ENCODE assay signal across 8 mouse cellular contexts in the genomic region with DNA sequence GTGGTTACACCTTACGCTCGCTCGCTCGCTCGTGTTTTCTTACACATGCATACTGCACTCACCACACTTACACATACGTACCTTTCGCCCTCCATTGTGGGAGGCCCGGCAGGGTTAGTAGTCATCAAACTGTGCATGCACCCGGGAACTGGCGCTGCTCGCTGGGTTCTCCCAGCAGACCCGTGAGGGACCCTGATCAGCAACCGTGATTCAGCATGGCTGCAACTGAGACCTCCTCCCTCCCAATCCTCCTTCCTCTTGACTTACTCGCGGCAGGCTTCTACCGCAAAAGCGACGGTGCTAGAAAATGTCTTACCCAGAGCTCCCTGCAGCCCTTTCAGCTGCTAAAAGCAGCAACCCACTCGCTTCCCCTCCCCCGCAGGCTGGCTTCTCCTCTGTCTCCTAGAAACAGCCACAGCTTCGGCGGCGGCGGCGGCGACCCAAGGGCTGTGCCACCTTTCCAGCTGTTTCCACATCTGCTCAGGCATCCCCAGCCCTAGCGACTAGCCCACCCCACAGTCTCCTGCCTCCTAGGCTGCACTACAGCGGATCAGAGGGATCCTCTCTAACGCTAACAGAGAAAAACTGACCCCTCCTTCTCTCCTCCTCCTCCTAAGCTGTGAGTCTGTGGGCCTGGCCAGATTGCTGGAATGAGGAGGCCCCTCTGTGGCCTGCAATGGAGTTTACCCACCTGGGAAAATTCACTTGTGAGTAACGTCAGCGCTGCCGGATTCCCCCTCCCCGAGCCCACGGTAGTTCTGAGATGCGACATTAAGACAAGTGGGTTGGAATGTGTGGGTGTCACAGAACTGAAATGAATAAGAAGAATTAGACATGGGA. TPM values are rescaled to one million over a fixed set of nuclear protein-coding genes. Genes with fewer than 3 reads are reported as not detected.
A peak's percentile ranks its signal among the peaks of the same experiment; 100 is the strongest.
DNase-seq lines count a peak whose midpoint lies in the region; ATAC-seq and TF ChIP-seq lines count a peak whose summit lies in the region.

A gene (minus strand): TSS at position 532 of the 840 bp plus-strand sequence.

- H3K4me1 ChIP-seq in erythroblast, embryonic 14.5 days (ENCODE audit: control insufficient read depth) = no peaks in the 10 kb centered on the region
- H3K4me1 ChIP-seq in embryonic facial prominence, embryonic 11.5 days (ENCODE audit: control insufficient read depth, insufficient read depth, low read length) = no peaks in the 10 kb centered on the region; the same call in 1 of the 2 replicates
- peaks cover 41% of the 10 kb centered on the region for H3K4me1 ChIP-seq in heart, embryonic 13.5 days
- H3K4me1 ChIP-seq in kidney, postnatal 0 days (replicated peaks; ENCODE audit: insufficient read depth, low read length) = peaks cover 13% of the 10 kb centered on the region; the same call in 1 of the 2 replicates
- peaks cover 5% of the 10 kb centered on the region; the same call in 1 of the 2 replicates for H3K4me1 ChIP-seq in liver, embryonic 11.5 days (replicated peaks; ENCODE audit: control insufficient read depth, insufficient read depth, low read length)

- ATAC-seq in erythroblast, adult 5-6 weeks (replicated peaks; ENCODE audit: low FRiP score, poor library complexity, severe bottlenecking) = no peak
- ATAC-seq in embryonic facial prominence, embryonic 11.5 days (replicated peaks; ENCODE audit: insufficient number of reproducible peaks, low FRiP score, low TSS enrichment, low read depth) = peak; percentile 83
- ATAC-seq in heart, embryonic 13.5 days (ENCODE audit: extremely low read depth, insufficient number of reproducible peaks, low FRiP score, low TSS enrichment) = peak; percentile 27; the same call in 1 of the 2 replicates
- peak; percentile 74 for ATAC-seq in kidney, postnatal 0 days (replicated peaks; ENCODE audit: low FRiP score, low read depth)
- peak; percentile 41; the same call in 1 of the 2 replicates for ATAC-seq in liver, embryonic 11.5 days (replicated peaks; ENCODE audit: low FRiP score)
- ATAC-seq in monocyte, adult 5-6 weeks (replicated peaks; ENCODE audit: insufficient number of reproducible peaks, low FRiP score, low TSS enrichment, poor library complexity, severe bottlenecking) = peak; percentile 28; the same call in 1 of the 2 replicates

- H3K27me3 ChIP-seq in erythroblast, embryonic 14.5 days (ENCODE audit: control insufficient read depth) = peaks cover 54% of the 10 kb centered on the region
- H3K27me3 ChIP-seq in embryonic facial prominence, embryonic 11.5 days (ENCODE audit: control insufficient read depth, insufficient read depth, low read length) = no peaks in the 10 kb centered on the region
- H3K27me3 ChIP-seq in heart, embryonic 13.5 days (replicated peaks) = 0 out of 2 replicates have a peak, but pooled peaks cover 4% of the 10 kb centered on the region
- H3K27me3 ChIP-seq in kidney, postnatal 0 days (ENCODE audit: insufficient read depth, low read length) = no peaks in the 10 kb centered on the region
- H3K27me3 ChIP-seq in liver, embryonic 11.5 days (replicated peaks; ENCODE audit: control insufficient read depth, insufficient read depth, low read length) = peaks cover 9% of the 10 kb centered on the region

- H3K27ac ChIP-seq in embryonic facial prominence, embryonic 11.5 days (replicated peaks; ENCODE audit: low read depth, low read length) = 0 out of 2 replicates have a peak within 1 kb of the TSS, but pooled peaks have one; percentile 23
- peak within 1 kb of the TSS; percentile 81 for H3K27ac ChIP-seq in heart, embryonic 13.5 days (replicated peaks)
- H3K27ac ChIP-seq in kidney, postnatal 0 days = peak within 1 kb of the TSS; percentile 69
- H3K27ac ChIP-seq in liver, embryonic 11.5 days (ENCODE audit: low read depth, low read length) = no peak within 1 kb of the TSS

- TF ChIP-seq CTCF in kidney, postnatal 0 days (IDR thresholded peaks at IDR 0.05; ENCODE audit: low read depth) = peak; percentile 61

- H3K9ac ChIP-seq in embryonic facial prominence, embryonic 11.5 days (replicated peaks; ENCODE audit: low read length) = peak within 1 kb of the TSS; percentile 61
- peak within 1 kb of the TSS; percentile 86 for H3K9ac ChIP-seq in heart, embryonic 13.5 days
- H3K9ac ChIP-seq in kidney, postnatal 0 days (ENCODE audit: low read depth, low read length) = peak within 1 kb of the TSS; percentile 71
- peak within 1 kb of the TSS; percentile 54 for H3K9ac ChIP-seq in liver, embryonic 11.5 days (ENCODE audit: low read depth, low read length)

- peak within 1 kb of the TSS; percentile 72 for H3K4me2 ChIP-seq in embryonic facial prominence, embryonic 11.5 days (ENCODE audit: low read depth, low read length)
- H3K4me2 ChIP-seq in heart, embryonic 13.5 days = peak within 1 kb of the TSS; percentile 91
- peak within 1 kb of the TSS; percentile 93 for H3K4me2 ChIP-seq in kidney, postnatal 0 days (ENCODE audit: low read length)
- peak within 1 kb of the TSS; percentile 64 for H3K4me2 ChIP-seq in liver, embryonic 11.5 days

- peak; percentile 78 for DNase-seq in embryonic facial prominence, embryonic 11.5 days (ENCODE audit: low spot score)
- peak; percentile 86 for DNase-seq in kidney, postnatal 0 days (ENCODE audit: low spot score)
- DNase-seq in liver, embryonic 11.5 days (ENCODE audit: low spot score) = peak; percentile 72
- DNase-seq in spleen, postnatal 36 days (ENCODE audit: low spot score in 2 of 2) = peak; percentile 52 to 59

- peak within 1 kb of the TSS; percentile 48 for H3K4me3 ChIP-seq in erythroblast, embryonic 14.5 days (replicated peaks)
- peak within 1 kb of the TSS; percentile 45 for H3K4me3 ChIP-seq in embryonic facial prominence, embryonic 11.5 days (ENCODE audit: low read depth, low read length)
- H3K4me3 ChIP-seq in heart, embryonic 13.5 days = peak within 1 kb of the TSS; percentile 74
- H3K4me3 ChIP-seq in kidney, postnatal 0 days (replicated peaks; ENCODE audit: low read depth, low read length) = peak within 1 kb of the TSS; percentile 59
- peak within 1 kb of the TSS; percentile 45 for H3K4me3 ChIP-seq in liver, embryonic 11.5 days (ENCODE audit: low read depth, low read length)

- no peaks in the 10 kb centered on the region for H3K36me3 ChIP-seq in erythroblast, embryonic 14.5 days (ENCODE audit: control insufficient read depth)
- H3K36me3 ChIP-seq in embryonic facial prominence, embryonic 11.5 days (replicated peaks; ENCODE audit: control insufficient read depth, insufficient read depth, low read depth, low read length) = no peaks in the 10 kb centered on the region
- no peaks in the 10 kb centered on the region for H3K36me3 ChIP-seq in heart, embryonic 13.5 days
- H3K36me3 ChIP-seq in kidney, postnatal 0 days (ENCODE audit: insufficient read depth, low read length) = no peaks in the 10 kb centered on the region
- no peaks in the 10 kb centered on the region for H3K36me3 ChIP-seq in liver, embryonic 11.5 days (ENCODE audit: control insufficient read depth, insufficient read depth, low read length)

- H3K9me3 ChIP-seq in erythroblast, embryonic 14.5 days (ENCODE audit: control insufficient read depth, low read length) = no peaks in the 10 kb centered on the region
- no peaks in the 10 kb centered on the region for H3K9me3 ChIP-seq in embryonic facial prominence, embryonic 11.5 days (replicated peaks; ENCODE audit: control insufficient read depth, low read length)
- no peaks in the 10 kb centered on the region for H3K9me3 ChIP-seq in heart, embryonic 13.5 days
- no peaks in the 10 kb centered on the region for H3K9me3 ChIP-seq in kidney, postnatal 0 days (replicated peaks; ENCODE audit: low read length)
- no peaks in the 10 kb centered on the region for H3K9me3 ChIP-seq in liver, embryonic 11.5 days (ENCODE audit: control insufficient read depth, low read length)

- WGBS in embryonic facial prominence, embryonic 11.5 days = 1% methylated on average over 35 of the region's 35 CpGs
- WGBS in heart, embryonic 13.5 days = under 1% methylated on average over 35 of the region's 35 CpGs
- WGBS in kidney, postnatal 0 days = under 1% methylated on average over 35 of the region's 35 CpGs
- WGBS in liver, embryonic 11.5 days = 1% methylated on average over 35 of the region's 35 CpGs

RNA-seq across cellular contexts. Expression of the gene that starts here (rescaled TPM):
- not detected in 2 replicates for polyA plus RNA-seq in erythroblast, embryonic 14.5 days (2012)
- 0.21 TPM in 1 of 2 replicates, not detected in the other for total RNA-seq in erythroblast, adult 5-6 weeks (2015; ENCODE audit: low replicate concordance)
- total RNA-seq in erythroblast, adult 5-6 weeks (2017; ENCODE audit: low replicate concordance) = 0.14 TPM in 1 of 2 replicates, not detected in the other
- polyA plus RNA-seq in embryonic facial prominence, embryonic 11.5 days (2014; fragmentation: Nextera tagmentation; extraction: Ambion mirVana) = 1.8 and 2.1 TPM in 2 replicates
- 4.6 and 5.5 TPM in 2 replicates for polyA plus RNA-seq in heart, embryonic 13.5 days (2015; fragmentation: Nextera tagmentation; extraction: Ambion mirVana)
- 10.7 and 12.3 TPM in 2 replicates for polyA plus RNA-seq in kidney, postnatal 0 days (2015; fragmentation: Nextera tagmentation; extraction: Ambion mirVana)
- 1.9 and 2.7 TPM in 2 replicates for polyA plus RNA-seq in liver, embryonic 11.5 days (2014; fragmentation: Nextera tagmentation; extraction: Ambion mirVana)
- 0.19 to 0.29 TPM in 2 of 3 replicates, not detected in the other for total RNA-seq in monocyte, adult 5-6 weeks (2017)

Comparison
In these comparisons a context has a peak if more than half of its experiments do, and no peak if none do; other contexts are left out.
1. Peak in ATAC-seq in monocyte, adult 5-6 weeks; RNA of the gene not detected or under 1 TPM.